Mouse (Mus musculus): ENCODE results near the gene Zeb2.

Gene Zeb2

GRCm38 (mm10) chr2:45112891-45113683 is 4.1 kb downstream of the Zeb2 start:
- in situ Hi-C loops (cut with MboI, MseI), result loop anchor here (25.0 kb wide), 3 partner anchors 776 to 1376 kb away; partner anchors contain the start of gene Arhgap15

- in situ Hi-C loops (cut with MboI, MseI), result loop anchor here (25.0 kb wide), 3 partner anchors 775 to 1375 kb away; partner anchors contain the start of gene Arhgap15
Observed at GRCm38 (mm10) chr2:45112021-45112747, 5.0 kb downstream of the Zeb2 start.

GRCm38 (mm10) chr2:45111571-45111970 is 5.6 kb downstream of the Zeb2 start:
- in situ Hi-C loops (cut with MboI, MseI), result loop anchor here (25.0 kb wide), 3 partner anchors 774 to 1374 kb away; partner anchors contain the start of gene Arhgap15

GRCm38 (mm10) chr2:45110757-45111411 is 6.3 kb downstream of the Zeb2 start:
- in situ Hi-C loops (cut with MboI, MseI), result loop anchor here (25.0 kb wide), 3 partner anchors 774 to 1374 kb away; partner anchors contain the start of gene Arhgap15

- in situ Hi-C loops (cut with MboI, MseI), result loop anchor here (25.0 kb wide), 3 partner anchors 773 to 1373 kb away; partner anchors contain the start of gene Arhgap15
Observed at GRCm38 (mm10) chr2:45109951-45110756, 7.0 kb downstream of the Zeb2 start.

GRCm38 (mm10) chr2:45109161-45109950 is 7.8 kb downstream of the Zeb2 start:
- in situ Hi-C loops (cut with MboI, MseI), result loop anchor here (25.0 kb wide), 3 partner anchors 772 to 1372 kb away; partner anchors contain the start of gene Arhgap15

- in situ Hi-C loops (cut with MboI, MseI), result loop anchor here (25.0 kb wide), 3 partner anchors 771 to 1371 kb away; partner anchors contain the start of gene Arhgap15
Observed at GRCm38 (mm10) chr2:45108521-45109091, 8.6 kb downstream of the Zeb2 start.

GRCm38 (mm10) chr2:45107555-45107954 is 9.6 kb downstream of the Zeb2 start:
- in situ Hi-C loops (cut with MboI, MseI), result loop anchor here (25.0 kb wide), 3 partner anchors 770 to 1370 kb away; partner anchors contain the start of gene Arhgap15

- in situ Hi-C loops (cut with MboI, MseI), result loop anchor here (25.0 kb wide), 3 partner anchors 769 to 1369 kb away; partner anchors contain the start of gene Arhgap15
Observed at GRCm38 (mm10) chr2:45105922-45106851, 11.0 kb downstream of the Zeb2 start.

- in situ Hi-C loops (cut with MboI, MseI), result loop anchor here (25.0 kb wide), 3 partner anchors 768 to 1368 kb away; partner anchors contain the start of gene Arhgap15
Observed at GRCm38 (mm10) chr2:45105281-45105721, 11.9 kb downstream of the Zeb2 start.

- in situ Hi-C loops (cut with MboI, MseI), result loop anchor here (25.0 kb wide), 3 partner anchors 767 to 1367 kb away; partner anchors contain the start of gene Arhgap15
Observed at GRCm38 (mm10) chr2:45104511-45105055, 12.6 kb downstream of the Zeb2 start.

GRCm38 (mm10) chr2:45104066-45104465 is 13.1 kb downstream of the Zeb2 start:
- in situ Hi-C loops (cut with MboI, MseI), result loop anchor here (25.0 kb wide), 3 partner anchors 767 to 1367 kb away; partner anchors contain the start of gene Arhgap15

- in situ Hi-C loops (cut with MboI, MseI), result loop anchor here (25.0 kb wide), 3 partner anchors 766 to 1366 kb away; partner anchors contain the start of gene Arhgap15
Observed at GRCm38 (mm10) chr2:45103021-45103983, 13.9 kb downstream of the Zeb2 start.

- in situ Hi-C loops (cut with MboI, MseI), result loop anchor here (25.0 kb wide), 3 partner anchors 765 to 1365 kb away; partner anchors contain the start of gene Arhgap15
Observed at GRCm38 (mm10) chr2:45102191-45102638, 15.0 kb downstream of the Zeb2 start.

GRCm38 (mm10) chr2:45101586-45101985 is 15.6 kb downstream of the Zeb2 start:
- in situ Hi-C loops (cut with MboI, MseI), result loop anchor here (25.0 kb wide), 3 partner anchors 764 to 1364 kb away; partner anchors contain the start of gene Arhgap15

- in situ Hi-C loops (cut with MboI, MseI), result loop anchor here (25.0 kb wide), 3 partner anchors 764 to 1364 kb away; partner anchors contain the start of gene Arhgap15
Observed at GRCm38 (mm10) chr2:45101040-45101439, 16.2 kb downstream of the Zeb2 start.

All from T-helper 2 cell (primary cell).